Mouse (Mus musculus): Measurements from ENCODE around the gene Sema4b. TPM values are rescaled to one million over a fixed set of nuclear protein-coding genes. Genes with fewer than 3 reads are reported as not detected.

The Sema4b gene
- polyA plus RNA-seq, 1 experiment from 2014 or later = 6.9 TPM

- Histone ChIP-seq H3K27ac (replicated peaks; ENCODE audit: low read depth, low read length) (no peak overlapping the region), H3K4me1 (ENCODE audit: control insufficient read depth, insufficient read depth, low read length) (no peaks in the 10 kb centered on the region), H3K4me3 (ENCODE audit: low read depth, low read length) (peak overlapping the region; percentile 38; the same call in 1 of the 2 replicates), H3K9me3 (replicated peaks; ENCODE audit: control insufficient read depth, low read length) (no peaks in the 10 kb centered on the region), H3K27me3 (ENCODE audit: control insufficient read depth, insufficient read depth, low read length) (no peaks in the 10 kb centered on the region), H3K9ac (replicated peaks; ENCODE audit: low read length) (no peak overlapping the region; the same call in 1 of the 2 replicates), H3K4me2 (ENCODE audit: low read depth, low read length) (peak overlapping the region; percentile 64), H3K36me3 (replicated peaks; ENCODE audit: control insufficient read depth, insufficient read depth, low read depth, low read length) (no peaks in the 10 kb centered on the region)
- WGBS = 20% methylated on average over 8 of the region's 8 CpGs
- ATAC-seq (replicated peaks; ENCODE audit: insufficient number of reproducible peaks, low FRiP score, low TSS enrichment, low read depth) = no peak
- DNase-seq (ENCODE audit: low spot score) = no peak
Observed at GRCm38 (mm10) chr7:80186021-80186420, 620 bp upstream of the Sema4b start.

- H3K36me3 ChIP-seq (replicated peaks; ENCODE audit: control insufficient read depth, insufficient read depth, low read depth, low read length) = no peaks in the 10 kb centered on the region
- H3K9ac ChIP-seq (replicated peaks; ENCODE audit: low read length) = peak overlapping the region; percentile 52
- H3K4me1 ChIP-seq (ENCODE audit: control insufficient read depth, insufficient read depth, low read length) = peaks cover 4% of the 10 kb centered on the region; the same call in 1 of the 2 replicates
- H3K27me3 ChIP-seq (ENCODE audit: control insufficient read depth, insufficient read depth, low read length) = no peaks in the 10 kb centered on the region
- no peak for ATAC-seq (replicated peaks; ENCODE audit: insufficient number of reproducible peaks, low FRiP score, low TSS enrichment, low read depth)
- peak overlapping the region; percentile 38 for H3K4me3 ChIP-seq (ENCODE audit: low read depth, low read length)
- no peak for DNase-seq (ENCODE audit: low spot score)
- WGBS = 65% methylated on average over 12 of the region's 12 CpGs
- H3K9me3 ChIP-seq (replicated peaks; ENCODE audit: control insufficient read depth, low read length) = no peaks in the 10 kb centered on the region
- H3K27ac ChIP-seq (replicated peaks; ENCODE audit: low read depth, low read length) = peak overlapping the region; percentile 15; the same call in 1 of the 2 replicates
- H3K4me2 ChIP-seq (ENCODE audit: low read depth, low read length) = peak overlapping the region; percentile 64
Observed at GRCm38 (mm10) chr7:80187501-80187900, 860 bp downstream of the Sema4b start.

- peaks cover 4% of the 10 kb centered on the region; the same call in 1 of the 2 replicates for H3K4me1 ChIP-seq (ENCODE audit: control insufficient read depth, insufficient read depth, low read length)
- H3K36me3 ChIP-seq (replicated peaks; ENCODE audit: control insufficient read depth, insufficient read depth, low read depth, low read length) = no peaks in the 10 kb centered on the region
- H3K27me3 ChIP-seq (ENCODE audit: control insufficient read depth, insufficient read depth, low read length) = no peaks in the 10 kb centered on the region
- H3K4me3 ChIP-seq (ENCODE audit: low read depth, low read length) = no peak overlapping the region
- no peak overlapping the region for H3K27ac ChIP-seq (replicated peaks; ENCODE audit: low read depth, low read length)
- no peaks in the 10 kb centered on the region for H3K9me3 ChIP-seq (replicated peaks; ENCODE audit: control insufficient read depth, low read length)
- WGBS = 64% methylated on average over 2 of the region's 2 CpGs
- no peak for ATAC-seq (replicated peaks; ENCODE audit: insufficient number of reproducible peaks, low FRiP score, low TSS enrichment, low read depth)
- no peak overlapping the region for H3K9ac ChIP-seq (replicated peaks; ENCODE audit: low read length)
- DNase-seq (ENCODE audit: low spot score) = no peak
- H3K4me2 ChIP-seq (ENCODE audit: low read depth, low read length) = no peak overlapping the region
Observed at GRCm38 (mm10) chr7:80188579-80189125, 2.0 kb downstream of the Sema4b start.

- peaks cover 4% of the 10 kb centered on the region; the same call in 1 of the 2 replicates for H3K4me1 ChIP-seq (ENCODE audit: control insufficient read depth, insufficient read depth, low read length)
Observed at GRCm38 (mm10) chr7:80189147-80189933, 2.7 kb downstream of the Sema4b start.

GRCm38 (mm10) chr7:80191455-80191854, 4.8 kb downstream of the Sema4b start:
- Histone ChIP-seq H3K4me3 (ENCODE audit: low read depth, low read length) (no peak overlapping the region), H3K4me1 (ENCODE audit: control insufficient read depth, insufficient read depth, low read length) (peaks cover 4% of the 10 kb centered on the region; the same call in 1 of the 2 replicates)
- 44% methylated on average over 5 of the region's 5 CpGs for WGBS

More at GRCm38 (mm10) chr7:80189147-80189933, 2.7 kb downstream of the Sema4b start:
- 49% methylated on average over 11 of the region's 11 CpGs for WGBS
- ATAC-seq (replicated peaks; ENCODE audit: insufficient number of reproducible peaks, low FRiP score, low TSS enrichment, low read depth) (no peak), DNase-seq (ENCODE audit: low spot score) (no peak)
- Histone ChIP-seq H3K27me3 (ENCODE audit: control insufficient read depth, insufficient read depth, low read length) (no peaks in the 10 kb centered on the region), H3K27ac (replicated peaks; ENCODE audit: low read depth, low read length) (no peak overlapping the region), H3K36me3 (replicated peaks; ENCODE audit: control insufficient read depth, insufficient read depth, low read depth, low read length) (no peaks in the 10 kb centered on the region), H3K9ac (replicated peaks; ENCODE audit: low read length) (no peak overlapping the region), H3K4me2 (ENCODE audit: low read depth, low read length) (no peak overlapping the region), H3K9me3 (replicated peaks; ENCODE audit: control insufficient read depth, low read length) (no peaks in the 10 kb centered on the region), H3K4me3 (ENCODE audit: low read depth, low read length) (no peak overlapping the region)

GRCm38 (mm10) chr7:80192226-80193061, 5.8 kb downstream of the Sema4b start:
- WGBS = 10% methylated on average over 16 of the region's 16 CpGs
- ATAC-seq (replicated peaks; ENCODE audit: insufficient number of reproducible peaks, low FRiP score, low TSS enrichment, low read depth) (peak; percentile 83), DNase-seq (ENCODE audit: low spot score) (peak; percentile 86)
- no peaks in the 10 kb centered on the region for H3K27me3 ChIP-seq (ENCODE audit: control insufficient read depth, insufficient read depth, low read length)
- H3K4me3 ChIP-seq (ENCODE audit: low read depth, low read length) = peak overlapping the region; percentile 12; the same call in 1 of the 2 replicates
- no peaks in the 10 kb centered on the region for H3K36me3 ChIP-seq (replicated peaks; ENCODE audit: control insufficient read depth, insufficient read depth, low read depth, low read length)
- peak overlapping the region; percentile 40 for H3K9ac ChIP-seq (replicated peaks; ENCODE audit: low read length)
- peak overlapping the region; percentile 52; the same call in 1 of the 2 replicates for H3K27ac ChIP-seq (replicated peaks; ENCODE audit: low read depth, low read length)
- H3K9me3 ChIP-seq (replicated peaks; ENCODE audit: control insufficient read depth, low read length) = no peaks in the 10 kb centered on the region
- H3K4me1 ChIP-seq (ENCODE audit: control insufficient read depth, insufficient read depth, low read length) = peaks cover 4% of the 10 kb centered on the region; the same call in 1 of the 2 replicates
- H3K4me2 ChIP-seq (ENCODE audit: low read depth, low read length) = peak overlapping the region; percentile 41

More at GRCm38 (mm10) chr7:80191455-80191854, 4.8 kb downstream of the Sema4b start:
- ATAC-seq (replicated peaks; ENCODE audit: insufficient number of reproducible peaks, low FRiP score, low TSS enrichment, low read depth) (peak; percentile 45; the same call in 1 of the 2 replicates), DNase-seq (ENCODE audit: low spot score) (peak; percentile 55)
- Histone ChIP-seq H3K9ac (replicated peaks; ENCODE audit: low read length) (no peak overlapping the region), H3K36me3 (replicated peaks; ENCODE audit: control insufficient read depth, insufficient read depth, low read depth, low read length) (no peaks in the 10 kb centered on the region), H3K27ac (replicated peaks; ENCODE audit: low read depth, low read length) (no peak overlapping the region), H3K9me3 (replicated peaks; ENCODE audit: control insufficient read depth, low read length) (no peaks in the 10 kb centered on the region), H3K4me2 (ENCODE audit: low read depth, low read length) (no peak overlapping the region), H3K27me3 (ENCODE audit: control insufficient read depth, insufficient read depth, low read length) (no peaks in the 10 kb centered on the region)

GRCm38 (mm10) chr7:80193941-80194739, 7.5 kb downstream of the Sema4b start:
- H3K4me1 ChIP-seq (ENCODE audit: control insufficient read depth, insufficient read depth, low read length) = peaks cover 4% of the 10 kb centered on the region; the same call in 1 of the 2 replicates
- WGBS = 64% methylated on average over 13 of the region's 13 CpGs
- no peak overlapping the region for H3K4me3 ChIP-seq (ENCODE audit: low read depth, low read length)
- no peaks in the 10 kb centered on the region for H3K27me3 ChIP-seq (ENCODE audit: control insufficient read depth, insufficient read depth, low read length)
- H3K36me3 ChIP-seq (replicated peaks; ENCODE audit: control insufficient read depth, insufficient read depth, low read depth, low read length) = no peaks in the 10 kb centered on the region
- no peak overlapping the region for H3K4me2 ChIP-seq (ENCODE audit: low read depth, low read length)
- H3K9me3 ChIP-seq (replicated peaks; ENCODE audit: control insufficient read depth, low read length) = no peaks in the 10 kb centered on the region
- no peak overlapping the region for H3K9ac ChIP-seq (replicated peaks; ENCODE audit: low read length)
- DNase-seq (ENCODE audit: low spot score) = no peak
- ATAC-seq (replicated peaks; ENCODE audit: insufficient number of reproducible peaks, low FRiP score, low TSS enrichment, low read depth) = no peak
- H3K27ac ChIP-seq (replicated peaks; ENCODE audit: low read depth, low read length) = no peak overlapping the region
